Mouse (Mus musculus): Measurements from ENCODE around the gene Gm12184. TPM values are rescaled to one million over a fixed set of nuclear protein-coding genes. Genes with fewer than 3 reads are reported as not detected.
"Not testable (repeated sequence)": the region's sequence is repeated elsewhere in the genome, so short reads cannot be mapped to it uniquely, and the experiment has no call there.

The Gm12184 gene
- polyA plus RNA-seq, 1 experiment from 2014 or later, result 5.0 TPM

GRCm38 (mm10) chr11:48863808-48864207 is 37.4 kb upstream of the Gm12184 start:
- WGBS (ENCODE audit: insufficient replicate concordance), result 60% methylated on average over 3 of the region's 3 CpGs
- Histone ChIP-seq H3K36me3 (peaks cover 32% of the 10 kb centered on the region), H3K9me3 (replicated peaks) (no peaks in the 10 kb centered on the region), H3K4me2 (no peak overlapping the region), H3K27ac (no peak overlapping the region), H3K9ac (no peak overlapping the region), H3K4me1 (peaks cover 14% of the 10 kb centered on the region), H3K27me3 (replicated peaks) (peaks cover 16% of the 10 kb centered on the region), H3K4me3 (no peak overlapping the region)
- ATAC-seq, result no peak

DNA sequence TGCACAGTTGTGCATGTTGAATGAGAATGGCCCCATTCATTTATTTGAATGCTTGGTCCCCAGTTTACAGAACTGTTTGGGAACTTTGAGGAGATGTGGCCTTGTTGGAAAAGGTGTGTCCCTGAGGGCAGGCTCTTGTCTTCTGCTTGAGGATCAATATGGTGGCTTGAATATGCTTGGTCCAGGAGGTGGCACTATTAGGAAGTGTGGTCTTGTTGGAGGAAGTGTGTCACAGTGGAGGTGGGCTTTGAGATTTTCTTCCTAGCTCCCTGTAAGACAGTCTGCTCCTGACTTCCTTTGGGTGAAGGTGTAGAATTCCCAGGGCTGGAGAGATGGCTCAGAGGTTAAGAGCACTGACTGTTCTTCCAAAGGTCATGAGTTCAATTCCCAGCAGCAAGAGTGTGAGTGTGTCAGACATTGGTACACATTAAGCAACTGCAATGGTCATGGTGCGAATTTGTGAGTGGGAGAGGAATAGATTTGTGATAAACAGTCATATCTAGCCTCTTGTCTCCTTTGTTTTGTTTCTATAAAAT is 36.4 kb upstream of the Gm12184 start:
- ATAC-seq, result no peak
- H3K4me3 ChIP-seq, result no peak overlapping the region
- peaks cover 29% of the 10 kb centered on the region for H3K36me3 ChIP-seq
- H3K9me3 ChIP-seq (replicated peaks), result no peaks in the 10 kb centered on the region
- no peak overlapping the region for H3K27ac ChIP-seq
- no peak overlapping the region for H3K4me2 ChIP-seq
- no peak overlapping the region for H3K9ac ChIP-seq
- H3K4me1 ChIP-seq, result peaks cover 16% of the 10 kb centered on the region
- WGBS (ENCODE audit: insufficient replicate concordance), result 60% methylated on average over 1 of the region's 1 CpGs
- peaks cover 16% of the 10 kb centered on the region for H3K27me3 ChIP-seq (replicated peaks)

- H3K4me1 ChIP-seq, result peaks cover 38% of the 10 kb centered on the region
- H3K27me3 ChIP-seq (replicated peaks), result peaks cover 16% of the 10 kb centered on the region
- H3K27ac ChIP-seq, result no peak overlapping the region
- no peaks in the 10 kb centered on the region for H3K36me3 ChIP-seq
- peak overlapping the region; percentile 74; the same call in 1 of the 2 replicates for H3K4me3 ChIP-seq
- no peak for ATAC-seq
- no peak overlapping the region for H3K9ac ChIP-seq
- under 1% methylated on average over 6 of the region's 6 CpGs for WGBS (ENCODE audit: insufficient replicate concordance)
- H3K4me2 ChIP-seq, result peak overlapping the region; percentile 96
- no peaks in the 10 kb centered on the region for H3K9me3 ChIP-seq (replicated peaks)
Observed at GRCm38 (mm10) chr11:48859014-48859413, 32.6 kb upstream of the Gm12184 start.

DNA sequence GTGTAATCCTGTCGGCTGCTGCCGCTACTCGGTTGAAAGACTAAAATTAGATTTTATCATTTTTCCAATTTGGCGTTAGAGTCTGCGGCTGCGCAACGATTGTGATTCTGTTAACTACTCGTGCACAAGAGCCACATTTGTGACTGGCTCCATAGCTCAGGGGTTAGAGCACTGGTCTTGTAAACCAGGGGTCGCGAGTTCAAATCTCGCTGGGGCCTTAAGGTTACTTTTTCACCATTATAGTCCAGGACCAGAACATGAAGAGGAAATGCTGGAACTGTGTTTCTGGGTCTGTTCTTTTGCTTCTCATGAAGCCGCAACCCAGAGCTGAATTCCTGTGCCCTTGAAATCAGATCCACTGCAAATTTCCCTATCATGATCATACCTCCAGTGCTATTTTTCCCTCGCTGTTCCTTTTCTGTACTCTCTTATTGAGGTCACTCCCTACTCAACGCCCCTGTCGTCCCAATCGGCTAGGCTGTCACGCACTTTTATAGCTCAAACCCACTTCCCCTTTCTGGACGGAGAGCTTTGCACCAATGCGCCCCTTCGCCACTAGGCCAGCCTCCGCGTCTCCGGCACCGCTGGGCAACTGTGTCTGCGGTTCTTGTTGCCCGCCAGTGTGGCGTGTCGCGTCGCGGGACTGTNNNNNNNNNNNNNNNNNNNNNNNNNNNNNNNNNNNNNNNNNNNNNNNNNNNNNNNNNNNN is 27.2 kb upstream of the Gm12184 start:
- Histone ChIP-seq H3K27me3 (replicated peaks) (peaks cover 20% of the 10 kb centered on the region), H3K36me3 (no peaks in the 10 kb centered on the region), H3K9ac (peak overlapping the region; percentile 74), H3K9me3 (replicated peaks) (no peaks in the 10 kb centered on the region), H3K27ac (peak overlapping the region; percentile 57), H3K4me2 (peak overlapping the region; percentile 96), H3K4me1 (peaks cover 52% of the 10 kb centered on the region), H3K4me3 (peak overlapping the region; percentile 74)
- peak; percentile 62 for ATAC-seq
- 2% methylated on average over 31 of the region's 31 CpGs for WGBS (ENCODE audit: insufficient replicate concordance)

DNA sequence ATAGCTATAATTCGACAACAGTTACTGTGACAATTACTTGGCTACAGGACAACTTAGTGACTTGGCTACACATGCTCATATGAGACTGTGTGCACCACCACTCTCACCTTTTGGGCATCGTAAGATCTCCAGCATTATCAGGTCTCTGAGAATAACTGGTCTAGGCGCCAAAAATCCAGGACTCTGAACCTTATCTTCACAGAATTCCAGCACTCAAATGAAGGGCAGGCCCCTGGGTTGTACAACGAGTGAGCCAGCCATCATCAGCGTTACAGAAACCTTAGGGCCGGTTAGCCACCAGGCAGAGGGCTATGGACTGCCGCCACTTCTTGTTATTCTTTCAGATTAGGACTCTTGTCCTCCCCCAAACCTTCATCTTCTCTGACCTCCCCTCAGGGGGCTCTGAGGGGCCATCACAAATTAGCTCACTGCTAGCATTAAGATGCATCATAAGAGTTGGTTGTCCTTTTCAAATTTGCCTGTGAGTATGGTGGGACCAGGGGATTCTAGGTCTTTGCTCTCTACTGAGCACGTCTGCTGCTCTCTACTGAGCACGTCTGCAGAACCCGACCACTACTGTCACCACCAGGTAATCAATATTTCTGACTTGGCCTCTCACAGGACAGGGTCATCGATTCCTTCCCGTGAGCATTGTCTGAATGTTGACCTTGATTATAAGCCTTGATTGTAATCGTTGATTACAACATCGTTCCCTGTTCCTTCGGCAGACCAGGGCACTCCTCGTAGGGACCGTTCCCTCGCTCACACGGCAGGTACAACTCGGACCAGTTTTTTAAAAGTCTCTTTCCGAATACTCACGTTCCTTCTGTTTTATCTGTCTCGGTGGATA is 26.4 kb upstream of the Gm12184 start:
- ATAC-seq, result peak; percentile 14
- Histone ChIP-seq H3K27me3 (replicated peaks) (peaks cover 28% of the 10 kb centered on the region), H3K4me3 (peak overlapping the region; percentile 74), H3K9ac (peak overlapping the region; percentile 64), H3K36me3 (no peaks in the 10 kb centered on the region), H3K27ac (no peak overlapping the region), H3K9me3 (replicated peaks) (no peaks in the 10 kb centered on the region), H3K4me2 (peak overlapping the region; percentile 96), H3K4me1 (peaks cover 44% of the 10 kb centered on the region)
- WGBS (ENCODE audit: insufficient replicate concordance), result 8% methylated on average over 23 of the region's 23 CpGs

- no peaks in the 10 kb centered on the region for H3K36me3 ChIP-seq
- H3K9me3 ChIP-seq (replicated peaks), result no peaks in the 10 kb centered on the region
- H3K27me3 ChIP-seq (replicated peaks), result peaks cover 30% of the 10 kb centered on the region
- H3K27ac ChIP-seq, result no peak overlapping the region
- H3K4me3 ChIP-seq, result peak overlapping the region; percentile 74
- no peak for ATAC-seq
- WGBS (ENCODE audit: insufficient replicate concordance), result 73% methylated on average over 4 of the region's 4 CpGs
- peaks cover 39% of the 10 kb centered on the region for H3K4me1 ChIP-seq
- peak overlapping the region; percentile 96 for H3K4me2 ChIP-seq
- H3K9ac ChIP-seq, result no peak overlapping the region
Observed at GRCm38 (mm10) chr11:48852190-48852589, 25.7 kb upstream of the Gm12184 start.

GRCm38 (mm10) chr11:48851270-48851995 is 25.0 kb upstream of the Gm12184 start:
- no peaks in the 10 kb centered on the region for H3K9me3 ChIP-seq (replicated peaks)
- no peak overlapping the region for H3K9ac ChIP-seq
- H3K27me3 ChIP-seq (replicated peaks), result peaks cover 30% of the 10 kb centered on the region
- no peaks in the 10 kb centered on the region for H3K36me3 ChIP-seq
- H3K4me2 ChIP-seq, result no peak overlapping the region
- WGBS (ENCODE audit: insufficient replicate concordance), result 72% methylated on average over 4 of the region's 4 CpGs
- H3K4me3 ChIP-seq, result no peak overlapping the region
- peaks cover 35% of the 10 kb centered on the region for H3K4me1 ChIP-seq
- H3K27ac ChIP-seq, result no peak overlapping the region
- no peak for ATAC-seq

DNA sequence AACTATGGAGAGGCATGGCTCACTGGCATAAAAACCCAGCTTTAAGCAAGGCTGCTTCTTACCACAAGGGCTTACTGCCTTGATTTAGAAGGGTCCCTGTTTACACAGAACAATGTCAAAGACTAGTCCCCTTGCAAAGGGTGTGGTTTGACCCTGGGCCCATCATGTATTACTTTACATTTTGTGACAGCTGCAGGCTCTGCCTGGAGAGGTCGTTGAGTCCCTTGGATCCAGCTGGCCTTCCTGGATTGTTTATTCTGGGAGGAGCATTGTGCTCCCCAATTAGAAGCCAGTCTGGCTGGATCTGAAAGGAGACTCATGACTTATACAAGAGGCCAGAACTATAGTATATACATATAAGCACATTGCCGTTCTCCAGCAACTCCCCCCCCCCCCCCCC is 23.8 kb upstream of the Gm12184 start:
- Histone ChIP-seq H3K36me3 (no peaks in the 10 kb centered on the region), H3K27me3 (replicated peaks) (peaks cover 34% of the 10 kb centered on the region), H3K4me2 (no peak overlapping the region), H3K27ac (no peak overlapping the region), H3K4me3 (no peak overlapping the region), H3K9me3 (replicated peaks) (no peaks in the 10 kb centered on the region), H3K9ac (no peak overlapping the region), H3K4me1 (peaks cover 29% of the 10 kb centered on the region)
- ATAC-seq, result no peak
- whole genome bisulfite sequencing (ENCODE audit: insufficient replicate concordance), result 53% methylated on average over 2 of the region's 2 CpGs

GRCm38 (mm10) chr11:48846881-48847280 is 20.4 kb upstream of the Gm12184 start:
- 50% methylated on average over 5 of the region's 5 CpGs for WGBS (ENCODE audit: insufficient replicate concordance)
- no peaks in the 10 kb centered on the region for H3K9me3 ChIP-seq (replicated peaks)
- ATAC-seq, result no peak
- peaks cover 3% of the 10 kb centered on the region; the same call in 1 of the 2 replicates for H3K4me1 ChIP-seq
- no peaks in the 10 kb centered on the region for H3K36me3 ChIP-seq
- H3K4me3 ChIP-seq, result no peak overlapping the region
- no peak overlapping the region for H3K4me2 ChIP-seq
- peaks cover 38% of the 10 kb centered on the region for H3K27me3 ChIP-seq (replicated peaks)
- H3K27ac ChIP-seq, result no peak overlapping the region
- H3K9ac ChIP-seq, result no peak overlapping the region

DNA sequence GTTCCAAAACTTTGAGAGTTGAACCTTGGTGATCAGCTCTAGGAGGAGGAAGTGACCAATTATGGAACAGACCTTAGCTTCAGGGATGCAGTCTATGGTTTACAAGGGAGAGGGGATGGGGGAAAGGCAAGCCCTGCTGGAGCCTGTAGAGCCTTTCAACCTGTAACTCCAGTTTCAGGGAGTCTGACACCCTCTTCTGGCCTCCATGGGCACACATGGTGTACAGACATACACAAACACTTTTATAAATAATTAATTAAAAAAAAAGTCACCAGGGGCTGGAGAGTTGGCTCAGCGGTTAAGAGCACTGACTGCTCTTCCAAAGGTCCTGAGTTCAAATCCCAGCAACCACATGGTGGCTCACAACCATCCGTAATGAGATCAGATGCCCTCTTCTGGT is 19.9 kb upstream of the Gm12184 start:
- ATAC-seq, H3K36me3 ChIP-seq: not testable (repeated sequence)

DNA sequence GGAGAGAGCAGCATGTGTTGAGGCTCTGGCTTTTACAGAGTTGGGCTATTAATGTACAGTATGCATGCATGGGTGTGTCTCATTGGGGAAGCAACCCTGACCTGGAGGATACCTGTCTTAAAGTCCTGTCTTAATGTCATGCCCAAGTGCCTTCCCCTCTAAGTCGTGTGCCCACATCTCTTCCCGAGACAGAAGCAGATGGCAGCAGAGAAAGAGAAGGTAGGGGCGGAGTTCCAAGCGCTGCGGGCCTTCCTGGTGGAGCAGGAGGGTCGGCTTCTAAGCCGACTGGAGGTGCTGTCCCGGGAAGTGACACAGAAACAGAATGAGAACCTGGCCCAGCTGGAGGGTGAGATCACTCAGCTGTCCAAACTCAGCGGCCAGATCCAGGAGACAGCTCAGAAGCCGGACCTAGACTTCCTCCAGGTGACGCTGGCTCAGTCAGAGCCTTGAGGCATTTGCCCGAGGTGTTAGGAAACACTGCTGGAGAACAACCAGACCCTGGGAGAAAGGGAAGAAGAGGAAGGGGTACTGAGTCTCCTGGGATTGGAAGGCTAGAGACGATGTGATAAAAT is 18.9 kb upstream of the Gm12184 start:
- Histone ChIP-seq H3K4me1 (peaks cover 3% of the 10 kb centered on the region; the same call in 1 of the 2 replicates), H3K4me2 (no peak overlapping the region), H3K4me3 (no peak overlapping the region), H3K27ac (no peak overlapping the region), H3K9me3 (replicated peaks) (no peaks in the 10 kb centered on the region), H3K9ac (no peak overlapping the region), H3K27me3 (replicated peaks) (peaks cover 34% of the 10 kb centered on the region), H3K36me3 (no peaks in the 10 kb centered on the region)
- 38% methylated on average over 13 of the region's 13 CpGs for WGBS (ENCODE audit: insufficient replicate concordance)
- no peak for ATAC-seq

More for the DNA sequence above, 19.9 kb upstream of the Gm12184 start:
- 63% methylated on average over 2 of the region's 2 CpGs for WGBS (ENCODE audit: insufficient replicate concordance)
- not testable (repeated sequence) for H3K27ac ChIP-seq; H3K4me3 ChIP-seq; H3K4me2 ChIP-seq; H3K4me1 ChIP-seq; H3K9ac ChIP-seq; H3K9me3 ChIP-seq (replicated peaks)
- peaks cover 38% of the 10 kb centered on the region for H3K27me3 ChIP-seq (replicated peaks)

All from liver, embryonic 12.5 days (tissue).